Mouse (Mus musculus): ENCODE results near the gene Defb20.

DNA sequence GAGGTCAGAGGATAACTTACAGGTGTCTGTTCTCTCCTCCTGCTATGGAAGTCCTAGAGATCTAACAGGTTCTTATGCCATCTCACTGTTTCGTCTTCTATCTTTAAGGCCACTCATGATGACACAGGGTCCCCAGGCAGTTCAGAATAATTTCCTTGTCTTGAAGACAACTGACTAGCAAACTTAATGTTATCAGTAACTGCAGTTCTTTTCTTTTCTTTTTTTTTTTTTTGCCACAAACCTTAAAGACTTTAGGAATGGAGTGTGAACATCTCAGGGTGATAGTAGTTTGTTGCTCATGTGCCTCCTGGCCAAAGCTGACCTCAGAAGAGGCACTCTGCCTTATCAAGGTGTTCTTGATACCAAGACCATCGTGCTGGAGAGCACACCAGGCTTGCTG is 30.2 kb upstream of the Defb20 start:
- TF ChIP-seq CTCF (IDR thresholded peaks at IDR 0.05; ENCODE audit: insufficient read depth, low read depth, low read length) (no peak), POLR2A (IDR thresholded peaks at IDR 0.05; ENCODE audit: insufficient read depth, low read depth, low read length) (no peak)
